Mouse (Mus musculus): ENCODE results near the gene 1700018B08Rik. TPM values are rescaled to one million over a fixed set of nuclear protein-coding genes. Genes with fewer than 3 reads are reported as not detected.
A peak's percentile ranks its signal among the peaks of the same experiment; 100 is the strongest.

Gene 1700018B08Rik
- not detected in 2 replicates for polyA plus RNA-seq (2012; rRNA removed)

- no peak for DNase-seq (ENCODE audit: extremely low spot score in 1 of 2, low spot score in 1 of 2)
These were observed at the start of gene 1700018B08Rik for GRCm38 (mm10) chr8:121544276-121544785. TSS of gene 1700018B08Rik (minus strand) at chr8:121544320.

GRCm38 (mm10) chr8:121593293-121593692 lies 49.2 kb upstream of the 1700018B08Rik start:
- no peak for DNase-seq (ENCODE audit: extremely low spot score in 1 of 2, low spot score in 1 of 2)

GRCm38 (mm10) chr8:121591178-121592066 lies 47.3 kb upstream of the 1700018B08Rik start:
- no peak for DNase-seq (ENCODE audit: extremely low spot score in 1 of 2, low spot score in 1 of 2)

- peak; percentile 93 to 97 for DNase-seq (ENCODE audit: extremely low spot score in 1 of 2, low spot score in 1 of 2)
These were observed 46.4 kb upstream of the 1700018B08Rik start, which contains the start of gene Map1lc3b for GRCm38 (mm10) chr8:121590203-121591177. TSS of gene Map1lc3b (plus strand) at chr8:121590361.

GRCm38 (mm10) chr8:121589205-121589726 lies 45.1 kb upstream of the 1700018B08Rik start:
- no peak for DNase-seq (ENCODE audit: extremely low spot score in 1 of 2, low spot score in 1 of 2)

GRCm38 (mm10) chr8:121588750-121589149 lies 44.6 kb upstream of the 1700018B08Rik start:
- DNase-seq (ENCODE audit: extremely low spot score in 1 of 2, low spot score in 1 of 2) = no peak

- peak; percentile 99 to 100 for DNase-seq (ENCODE audit: extremely low spot score in 1 of 2, low spot score in 1 of 2)
These were observed 41.2 kb upstream of the 1700018B08Rik start for GRCm38 (mm10) chr8:121585159-121585825.

GRCm38 (mm10) chr8:121584730-121585129 lies 40.6 kb upstream of the 1700018B08Rik start:
- DNase-seq (ENCODE audit: extremely low spot score in 1 of 2, low spot score in 1 of 2) = no peak

- peak in 1 of 2 experiments; percentile 57 for DNase-seq (ENCODE audit: extremely low spot score in 1 of 2, low spot score in 1 of 2)
These were observed 39.5 kb upstream of the 1700018B08Rik start for GRCm38 (mm10) chr8:121583653-121584052.

- DNase-seq (ENCODE audit: extremely low spot score in 1 of 2, low spot score in 1 of 2) = no peak
These were observed 36.3 kb upstream of the 1700018B08Rik start for GRCm38 (mm10) chr8:121580465-121580864.

- DNase-seq (ENCODE audit: extremely low spot score in 1 of 2, low spot score in 1 of 2) = peak; percentile 93 to 98
These were observed 34.7 kb upstream of the 1700018B08Rik start, which contains the start of gene Fbxo31 for GRCm38 (mm10) chr8:121578676-121579451. TSS of gene Fbxo31 (minus strand) at chr8:121578806.

- DNase-seq (ENCODE audit: extremely low spot score in 1 of 2, low spot score in 1 of 2) = no peak
These were observed 33.9 kb upstream of the 1700018B08Rik start for GRCm38 (mm10) chr8:121577751-121578675.

- no peak for DNase-seq (ENCODE audit: extremely low spot score in 1 of 2, low spot score in 1 of 2)
These were observed 31.5 kb upstream of the 1700018B08Rik start for GRCm38 (mm10) chr8:121575661-121576060.

- no peak for DNase-seq (ENCODE audit: extremely low spot score in 1 of 2, low spot score in 1 of 2)
These were observed 29.2 kb upstream of the 1700018B08Rik start for GRCm38 (mm10) chr8:121573275-121573674.

- DNase-seq (ENCODE audit: extremely low spot score in 1 of 2, low spot score in 1 of 2) = no peak
These were observed 28.0 kb upstream of the 1700018B08Rik start for GRCm38 (mm10) chr8:121572121-121572520.

GRCm38 (mm10) chr8:121570801-121571200 lies 26.7 kb upstream of the 1700018B08Rik start:
- DNase-seq (ENCODE audit: extremely low spot score in 1 of 2, low spot score in 1 of 2) = no peak

GRCm38 (mm10) chr8:121570335-121570734 lies 26.2 kb upstream of the 1700018B08Rik start:
- no peak for DNase-seq (ENCODE audit: extremely low spot score in 1 of 2, low spot score in 1 of 2)

- DNase-seq (ENCODE audit: extremely low spot score in 1 of 2, low spot score in 1 of 2) = no peak
These were observed 24.2 kb upstream of the 1700018B08Rik start for GRCm38 (mm10) chr8:121568321-121568720.
